Mouse (Mus musculus): Measurements from ENCODE around the gene Gm28374.
A peak's percentile ranks its signal among the peaks of the same experiment; 100 is the strongest.

Gm28374 gene

GRCm38 (mm10) chr19:6085417-6085879 is 3.4 kb upstream of the Gm28374 start:
- ATAC-seq (ENCODE audit: low TSS enrichment) = no peak; the same call in 1 of the 2 replicates

- ATAC-seq (ENCODE audit: low TSS enrichment) = peak; percentile 92
Observed at GRCm38 (mm10) chr19:6084478-6085248, 2.6 kb upstream of the Gm28374 start, which contains the start of the genes Zfpl1 and Cdca5. Gene Zfpl1, minus strand, starts transcription at chr19:6084956. Gene Cdca5, plus strand, starts transcription at chr19:6084983.

- ATAC-seq (ENCODE audit: low TSS enrichment) = no peak
Observed at GRCm38 (mm10) chr19:6079983-6080480, 2.0 kb downstream of the Gm28374 start, which contains the start of gene Tmem262. Gene Tmem262, plus strand, starts transcription at chr19:6080033.

GRCm38 (mm10) chr19:6076564-6077393 is 5.3 kb downstream of the Gm28374 start, which contains the start of gene Vps51:
Gene Vps51, minus strand, starts transcription at chr19:6077231.
- peak; percentile 94 for ATAC-seq (ENCODE audit: low TSS enrichment)

- ATAC-seq (ENCODE audit: low TSS enrichment) = no peak
Observed at GRCm38 (mm10) chr19:6073889-6074288, 8.2 kb downstream of the Gm28374 start.

GRCm38 (mm10) chr19:6071261-6071660 is 10.8 kb downstream of the Gm28374 start:
- ATAC-seq (ENCODE audit: low TSS enrichment) = no peak

GRCm38 (mm10) chr19:6070571-6071250 is 11.3 kb downstream of the Gm28374 start:
- no peak for ATAC-seq (ENCODE audit: low TSS enrichment)

- ATAC-seq (ENCODE audit: low TSS enrichment) = no peak
Observed at GRCm38 (mm10) chr19:6069851-6070250, 12.2 kb downstream of the Gm28374 start.

- no peak for ATAC-seq (ENCODE audit: low TSS enrichment)
Observed at GRCm38 (mm10) chr19:6068951-6069350, 13.1 kb downstream of the Gm28374 start.

GRCm38 (mm10) chr19:6067724-6068415 is 14.2 kb downstream of the Gm28374 start, which contains the start of gene Tm7sf2:
Gene Tm7sf2, minus strand, starts transcription at chr19:6068373.
- peak; percentile 86 for ATAC-seq (ENCODE audit: low TSS enrichment)

- ATAC-seq (ENCODE audit: low TSS enrichment) = peak; percentile 71
Observed at GRCm38 (mm10) chr19:6067011-6067723, 14.9 kb downstream of the Gm28374 start.

GRCm38 (mm10) chr19:6066571-6066970 is 15.5 kb downstream of the Gm28374 start:
- ATAC-seq (ENCODE audit: low TSS enrichment) = no peak

- no peak for ATAC-seq (ENCODE audit: low TSS enrichment)
Observed at GRCm38 (mm10) chr19:6063081-6063480, 19.0 kb downstream of the Gm28374 start.

- ATAC-seq (ENCODE audit: low TSS enrichment) = no peak
Observed at GRCm38 (mm10) chr19:6062418-6062817, 19.6 kb downstream of the Gm28374 start.

GRCm38 (mm10) chr19:6061641-6062302 is 20.3 kb downstream of the Gm28374 start:
- no peak for ATAC-seq (ENCODE audit: low TSS enrichment)

GRCm38 (mm10) chr19:6061021-6061533 is 21.0 kb downstream of the Gm28374 start, which contains the start of gene Znhit2:
Gene Znhit2, plus strand, starts transcription at chr19:6061192.
- peak; percentile 79 for ATAC-seq (ENCODE audit: low TSS enrichment)

- no peak for ATAC-seq (ENCODE audit: low TSS enrichment)
Observed at GRCm38 (mm10) chr19:6058966-6059365, 23.1 kb downstream of the Gm28374 start.

- ATAC-seq (ENCODE audit: low TSS enrichment) = no peak
Observed at GRCm38 (mm10) chr19:6058513-6058912, 23.5 kb downstream of the Gm28374 start.

Data from frontal cortex, adult (tissue).